Mouse (Mus musculus) megakaryocyte, embryonic 14.5 days (primary cell): ENCODE results near the gene Arhgap23.

Experiments used
- FLI1 ChIP-seq: IDR thresholded peaks from 2 replicates; pipeline ENCODE4 v1.6.1; 2012; ENCODE audit warnings: low read length, inconsistent platforms, mixed read lengths
- GATA1 ChIP-seq: IDR thresholded peaks from 3 replicates; pipeline ENCODE4 v1.6.1; 2012; ENCODE audit warnings: mixed read lengths, low read length, inconsistent platforms, borderline replicate concordance

DNA sequence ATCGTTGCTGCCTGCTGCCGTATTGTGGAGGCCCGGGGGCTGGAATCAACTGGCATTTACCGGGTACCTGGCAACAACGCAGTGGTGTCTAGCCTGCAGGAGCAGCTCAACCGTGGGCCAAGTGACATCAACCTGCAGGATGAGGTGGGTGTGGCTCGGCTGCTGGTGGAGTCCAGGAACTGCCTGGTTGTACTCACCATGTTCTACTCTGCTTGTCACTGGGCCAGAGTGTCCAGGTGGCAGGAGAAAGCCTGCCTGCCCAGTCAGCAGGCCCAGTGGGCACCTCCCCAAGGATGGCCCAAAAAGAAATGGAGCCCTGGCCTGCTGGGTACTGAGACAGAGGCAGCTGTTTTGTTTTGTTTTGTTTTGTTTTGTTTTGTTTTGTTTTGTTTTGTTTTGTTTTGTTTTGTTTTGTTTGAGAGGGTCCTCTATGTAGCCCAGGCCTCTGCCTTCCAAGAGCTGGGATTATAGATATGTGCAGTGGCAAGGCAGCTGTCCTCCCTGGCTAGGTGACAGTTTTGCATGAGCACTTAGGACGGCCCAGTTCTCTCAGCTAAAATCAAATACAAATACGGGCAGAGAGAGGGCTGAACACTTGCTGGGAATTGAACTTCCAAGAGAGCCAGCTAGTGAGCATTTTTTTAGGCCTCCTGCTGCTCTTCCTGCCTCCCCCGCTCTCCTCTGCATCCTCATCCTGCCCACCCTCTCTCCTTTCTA, 51.3 kb downstream of the Arhgap23 start:
- TF ChIP-seq GATA1, result no peak
- TF ChIP-seq FLI1, result no peak
